Mouse (Mus musculus) MEL-GATA-1-ER (cell line): ENCODE measurements at regions not wholly inside any gene's neighbourhood (a gene's known extent, or its start where the extent isn't known, plus 50 kb on each side); places are given as distances from the start of the nearest gene placed in this dataset.

Experiments used
- DNase-seq: peaks from one replicate; pipeline ENCODE4 v3.0.0-alpha.2; 2012; ENCODE audit warnings: low read depth; ENCODE audit errors: extremely low read depth

- DNase-seq: no peak
These were observed 84.9 kb downstream of the Arl6ip6 start for GRCm38 (mm10) chr2:53276435-53276834.

- no peak for DNase-seq
These were observed 110.3 kb downstream of the Arl6ip6 start for GRCm38 (mm10) chr2:53301712-53302423.

- DNase-seq: peak; percentile 5
These were observed 139.2 kb downstream of the Arl6ip6 start for GRCm38 (mm10) chr2:53330680-53331079.

GRCm38 (mm10) chr2:53359026-53359425 is 167.5 kb downstream of the Arl6ip6 start:
- DNase-seq: no peak

GRCm38 (mm10) chr2:53382348-53382747 is 190.8 kb downstream of the Arl6ip6 start:
- DNase-seq: no peak

- DNase-seq: no peak
These were observed 193.1 kb downstream of the Arl6ip6 start for GRCm38 (mm10) chr2:53384545-53385176.

- no peak for DNase-seq
These were observed 197.1 kb downstream of the Arl6ip6 start for GRCm38 (mm10) chr2:53388652-53389051.

GRCm38 (mm10) chr2:53414471-53414870 is 222.9 kb downstream of the Arl6ip6 start:
- no peak for DNase-seq

- DNase-seq: no peak
These were observed 245.7 kb downstream of the Arl6ip6 start for GRCm38 (mm10) chr2:53437046-53437815.

GRCm38 (mm10) chr2:53440301-53440700 is 248.8 kb downstream of the Arl6ip6 start:
- peak; percentile 10 for DNase-seq

GRCm38 (mm10) chr2:53460265-53460664 is 268.7 kb downstream of the Arl6ip6 start:
- no peak for DNase-seq

GRCm38 (mm10) chr2:53474455-53474854 is 282.9 kb downstream of the Arl6ip6 start:
- no peak for DNase-seq

GRCm38 (mm10) chr2:53479051-53479450 is 287.5 kb downstream of the Arl6ip6 start:
- peak; percentile 51 for DNase-seq

GRCm38 (mm10) chr2:53488301-53488700 is 296.8 kb downstream of the Arl6ip6 start:
- DNase-seq: no peak

GRCm38 (mm10) chr2:53490805-53491585 is 299.5 kb downstream of the Arl6ip6 start:
- no peak for DNase-seq

GRCm38 (mm10) chr2:53492788-53493187 is 301.3 kb downstream of the Arl6ip6 start:
- DNase-seq: no peak

- no peak for DNase-seq
These were observed 310.2 kb downstream of the Arl6ip6 start for GRCm38 (mm10) chr2:53501657-53502274.

- DNase-seq: no peak
These were observed 310.7 kb downstream of the Arl6ip6 start for GRCm38 (mm10) chr2:53502275-53502667.

- no peak for DNase-seq
These were observed 350.6 kb downstream of the Arl6ip6 start for GRCm38 (mm10) chr2:53542097-53542496.

GRCm38 (mm10) chr2:53574007-53574406 is 382.5 kb downstream of the Arl6ip6 start:
- DNase-seq: no peak

GRCm38 (mm10) chr2:53605829-53606228 is 414.3 kb downstream of the Arl6ip6 start:
- no peak for DNase-seq
